Mouse (Mus musculus): ENCODE measurements around the gene Krtap24-1.

Gene Krtap24-1

DNA sequence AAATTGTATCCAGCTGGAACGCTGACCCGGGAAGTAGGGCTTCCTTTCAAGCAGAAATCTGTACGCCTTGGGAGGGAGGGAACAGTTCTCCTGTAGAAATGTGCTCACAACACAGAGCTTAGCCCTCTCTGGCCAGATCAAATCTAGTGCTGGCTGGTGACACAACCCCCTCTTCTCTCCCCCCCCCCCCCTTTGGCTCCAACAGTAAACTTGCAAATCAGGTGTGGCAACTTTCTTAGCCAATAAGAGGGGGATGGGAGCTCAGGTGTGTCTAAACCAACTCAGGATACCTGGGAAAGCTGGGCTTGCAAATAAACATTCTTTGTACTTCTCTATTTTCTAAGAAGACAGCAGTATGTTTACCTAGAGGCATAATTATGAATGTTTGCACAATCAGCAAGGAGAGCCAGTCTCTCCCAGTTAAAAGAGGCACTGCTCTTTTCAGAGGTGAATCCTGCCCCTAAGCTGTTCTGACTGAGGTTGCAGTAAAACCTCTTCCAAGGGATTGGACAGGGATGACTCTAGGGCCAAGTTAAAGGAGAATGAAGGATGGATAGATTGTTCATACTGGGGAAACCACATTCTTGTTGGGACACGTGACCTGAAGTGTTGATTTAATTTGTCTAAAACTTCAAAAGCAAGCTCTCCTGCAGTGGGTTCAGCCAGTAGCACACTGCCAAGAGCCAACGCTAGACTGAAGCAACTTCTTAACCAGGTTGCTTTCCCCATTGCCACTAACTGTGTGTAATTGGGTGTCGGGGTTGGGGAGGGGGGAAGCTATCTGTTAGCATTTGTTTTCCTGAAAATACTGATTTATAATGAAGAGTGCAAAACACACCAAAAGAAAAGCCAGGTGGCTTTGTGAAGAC lies 48.8 kb downstream of the Krtap24-1 start, which contains the start of gene Cldn8:
TSS of gene Cldn8 (minus strand) at position 139 of the 869 bp plus-strand sequence.
- no peak for DNase-seq (ENCODE audit: low read depth, low spot score)

DNA sequence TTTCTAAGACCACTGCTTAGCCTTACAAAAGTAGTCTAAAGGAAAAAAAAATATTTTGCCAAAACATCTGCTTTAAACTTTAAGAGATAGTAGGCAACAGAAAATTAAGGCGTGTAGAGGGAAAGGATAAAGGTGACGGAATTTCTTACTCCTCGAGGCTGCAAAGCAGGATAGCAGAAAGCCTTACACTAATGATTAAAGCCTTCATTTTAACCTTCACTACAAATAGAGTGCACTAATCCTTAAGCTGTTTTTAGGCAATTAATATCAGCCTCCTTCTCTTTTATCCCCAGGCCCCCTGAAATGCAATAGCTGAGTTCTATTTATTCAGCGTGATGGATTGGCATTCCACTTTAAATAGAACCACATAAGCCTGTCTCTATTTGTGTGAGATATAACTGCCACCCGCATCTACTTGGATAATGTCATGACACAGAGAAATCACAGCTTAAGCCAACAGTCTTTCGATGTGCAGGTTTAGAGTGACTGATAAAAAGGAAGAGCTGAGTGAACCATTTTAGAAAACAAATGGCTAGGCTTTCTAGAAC lies 50.4 kb downstream of the Krtap24-1 start:
- DNase-seq (ENCODE audit: low read depth, low spot score), result no peak

Measured in retina, postnatal 7 days (tissue).